Mouse (Mus musculus) CH12.LX (cell line): ENCODE data around the gene Tmem200c. TPM values are rescaled to one million over a fixed set of nuclear protein-coding genes. Genes with fewer than 3 reads are reported as not detected.

Source experiments
- DNase-seq: peaks from one replicate; pipeline ENCODE4 v3.0.0-alpha.2; 2013; ENCODE audit errors: extremely low read depth
- H3K27ac ChIP-seq: 2 replicates; pipeline ENCODE4 v1.5.1; 2012; ENCODE audit warnings: low read depth, mild to moderate bottlenecking, control low read depth, moderate library complexity; ENCODE audit not compliant: insufficient read depth
- H3K27me3 ChIP-seq: replicated peaks from 2 replicates; pipeline ENCODE3; 2012; ENCODE audit warnings: inconsistent platforms
- H3K36me3 ChIP-seq, 2 experiments: replicated peaks in 1 of 2; 2 replicates each; pipeline versions ENCODE3 to v1.6.1; 2012; ENCODE audit warnings: inconsistent platforms in 1 of 2, low read length in 1 of 2, mild to moderate bottlenecking in 1 of 2, mixed read lengths in 1 of 2, moderate library complexity in 1 of 2; ENCODE audit not compliant: control insufficient read depth in 1 of 2, insufficient read depth in 1 of 2
- H3K4me1 ChIP-seq, 2 experiments: 2 replicates each; pipeline ENCODE4 v1.6.1; 2012; ENCODE audit warnings: inconsistent platforms in 1 of 2, moderate library complexity in 1 of 2; ENCODE audit not compliant: insufficient read depth in 2 of 2, control insufficient read depth in 1 of 2
- H3K4me2 ChIP-seq: 2 replicates; pipeline ENCODE4 v1.6.1; 2012; ENCODE audit warnings: low read depth, mild to moderate bottlenecking, control low read depth; ENCODE audit not compliant: poor library complexity, insufficient read depth, severe bottlenecking
- H3K4me3 ChIP-seq, 3 experiments: fragments of 150-350 bp in 1 of 3; sonication (generic) in 1 of 3; replicated peaks in 1 of 3; 2 replicates each; pipeline versions ENCODE3 to v1.5.1; 2011 to 2012; ENCODE audit warnings: low read depth in 2 of 3, low read length in 2 of 3, mild to moderate bottlenecking in 2 of 3, moderate library complexity in 2 of 3, control low read depth in 1 of 3, improper control_type of control experiment in 1 of 3, inconsistent platforms in 1 of 3, mixed read lengths in 1 of 3; ENCODE audit not compliant: poor library complexity in 1 of 3
- H3K79me2 ChIP-seq: replicated peaks from 2 replicates; pipeline ENCODE4 v1.6.1; 2012; ENCODE audit warnings: mild to moderate bottlenecking, moderate library complexity; ENCODE audit not compliant: control insufficient read depth, poor library complexity, insufficient read depth, severe bottlenecking; ENCODE audit errors: extremely low read depth
- H3K9ac ChIP-seq: 2 replicates; pipeline ENCODE4 v1.6.1; 2012; ENCODE audit warnings: low read depth, mild to moderate bottlenecking, control low read depth, moderate library complexity; ENCODE audit not compliant: insufficient read depth
- H3K9me3 ChIP-seq: replicated peaks from 2 replicates; pipeline ENCODE3; 2012; ENCODE audit warnings: low read length, inconsistent platforms, mixed read lengths
- BHLHE40 ChIP-seq: IDR thresholded peaks from 2 replicates; pipeline ENCODE4 v1.6.1; 2011; ENCODE audit warnings: mild to moderate bottlenecking, low read depth, low read length, improper control_type of control experiment
- EP300 ChIP-seq: IDR thresholded peaks from 2 replicates; pipeline ENCODE4 v1.6.1; 2011; ENCODE audit warnings: low read length, improper control_type of control experiment
- GABPA ChIP-seq: IDR thresholded peaks from 2 replicates; pipeline ENCODE4 v1.6.1; 2012; ENCODE audit warnings: low read depth, low read length, improper control_type of control experiment, inconsistent platforms; ENCODE audit not compliant: insufficient replicate concordance
- IRF4 ChIP-seq: IDR thresholded peaks from 2 replicates; pipeline ENCODE4 v1.6.1; 2014; ENCODE audit warnings: low read depth, mild to moderate bottlenecking, inconsistent platforms, low read length, improper control_type of control experiment
- MAX ChIP-seq: IDR thresholded peaks from 2 replicates; pipeline ENCODE4 v1.6.1; 2011; ENCODE audit warnings: low read length, improper control_type of control experiment
- MAZ ChIP-seq: IDR thresholded peaks from 2 replicates; pipeline ENCODE4 v1.6.1; 2012; ENCODE audit warnings: low read depth, mild to moderate bottlenecking, inconsistent platforms, low read length, improper control_type of control experiment, moderate library complexity
- MEF2A ChIP-seq: IDR thresholded peaks from 2 replicates; pipeline ENCODE4 v1.6.1; 2014; ENCODE audit warnings: low read depth, mild to moderate bottlenecking, inconsistent platforms, low read length, improper control_type of control experiment, borderline replicate concordance
- MXI1 ChIP-seq: IDR thresholded peaks from 2 replicates; pipeline ENCODE4 v1.6.1; 2011; ENCODE audit warnings: mild to moderate bottlenecking, low read depth, low read length, improper control_type of control experiment
- NRF1 ChIP-seq: IDR thresholded peaks from 2 replicates; pipeline ENCODE4 v1.6.1; 2014; ENCODE audit warnings: low read depth, mild to moderate bottlenecking, inconsistent platforms, low read length, improper control_type of control experiment, moderate library complexity
- POLR2A ChIP-seq: IDR thresholded peaks from 2 replicates; pipeline ENCODE4 v1.6.1; 2011; ENCODE audit warnings: low read depth, mild to moderate bottlenecking, improper control_type of control experiment, low read length
- RAD21 ChIP-seq: IDR thresholded peaks from 2 replicates; pipeline ENCODE4 v1.6.1; 2011; ENCODE audit warnings: low read depth, mild to moderate bottlenecking, low read length, improper control_type of control experiment, moderate library complexity
- SMC3 ChIP-seq: IDR thresholded peaks from 2 replicates; pipeline ENCODE4 v1.6.1; 2011; ENCODE audit warnings: low read depth, low read length, improper control_type of control experiment
- dilution Hi-C: fragments of 300-500 bp; cut with MboI; formaldehyde crosslinking; loops from 2 replicates; pipeline ENCODE4 v1.14.3; 2020; ENCODE audit warnings: low sequenced_read_pairs; ENCODE audit not compliant: extremely low pct_unique_long_range_greater_than_20kb, extremely low pct_ligation_motif_present
- in situ Hi-C: fragments of 300-500 bp; cut with MboI; formaldehyde crosslinking; loops from 3 replicates; pipeline ENCODE4 v1.14.3; 2019; ENCODE audit warnings: low sequenced_read_pairs, low pct_ligation_motif_present, low pct_unique_long_range_greater_than_20kb, mixed read lengths
- polyA plus RNA-seq: library from polyadenylated mRNA; unstranded; fragments of >175 nt; gene quantifications from 2 replicates; pipeline ENCODE4 v1.2.1, GENCODE M21; 2012; ENCODE audit warnings: low read depth; ENCODE audit not compliant: insufficient read length
- total RNA-seq, 2 experiments: library from RNA; depleted of rRNA; stranded (reverse); fragments of 300-350 nt in 1 of 2; fragments of >200 nt in 1 of 2; gene quantifications; 2 replicates each; pipeline ENCODE4 v1.2.3; 2012 to 2014

Tmem200c gene
- total and polyA plus RNA-seq, 3 experiments = not detected

DNA sequence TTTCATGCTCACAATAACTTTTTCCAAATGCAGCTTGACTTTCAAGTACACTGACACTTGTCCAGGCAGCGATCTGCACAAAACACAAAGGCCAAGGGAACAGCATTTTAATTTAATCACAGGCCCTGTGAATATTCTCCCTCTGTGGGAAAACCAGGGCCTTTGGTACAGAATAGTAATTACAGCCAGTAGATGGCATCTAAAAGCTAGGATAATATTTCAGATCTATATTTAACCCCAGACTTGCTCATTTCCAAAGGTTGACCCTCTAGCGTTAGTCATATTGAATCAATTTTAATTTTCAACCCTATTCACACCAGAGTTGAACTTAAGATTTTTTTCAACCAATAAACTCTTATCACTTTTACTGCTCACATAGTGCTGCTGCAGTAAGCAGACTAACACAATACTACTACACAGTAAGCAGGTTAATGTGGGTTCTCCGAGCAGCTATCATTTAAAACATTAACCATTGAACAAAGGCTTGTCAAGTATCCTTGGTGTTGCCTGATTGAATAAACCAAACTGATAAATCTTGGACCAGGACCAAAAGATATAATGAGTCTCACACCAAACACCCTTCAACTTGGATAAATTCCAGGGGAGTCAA lies 57.2 kb downstream of the Tmem200c start:
- dilution Hi-C loops (no loop called here), in situ Hi-C loops (no loop called here)
- H3K36me3 ChIP-seq = no peaks in the 10 kb centered on the region
- no peak for DNase-seq
- no peaks in the 10 kb centered on the region for H3K27me3 ChIP-seq
- no peaks in the 10 kb centered on the region for H3K4me1 ChIP-seq
- H3K9me3 ChIP-seq = peaks cover 60% of the 10 kb centered on the region
- no peak overlapping the region for H3K27ac ChIP-seq
- no peak overlapping the region for H3K4me2 ChIP-seq
- no peaks in the 10 kb centered on the region for H3K79me2 ChIP-seq
- no peak for TF ChIP-seq MAZ
- no peak for TF ChIP-seq GABPA
- no peak for TF ChIP-seq POLR2A
- no peak for TF ChIP-seq MXI1
- TF ChIP-seq SMC3 = no peak
- H3K9ac ChIP-seq = no peak overlapping the region
- H3K4me3 ChIP-seq = no peak overlapping the region

DNA sequence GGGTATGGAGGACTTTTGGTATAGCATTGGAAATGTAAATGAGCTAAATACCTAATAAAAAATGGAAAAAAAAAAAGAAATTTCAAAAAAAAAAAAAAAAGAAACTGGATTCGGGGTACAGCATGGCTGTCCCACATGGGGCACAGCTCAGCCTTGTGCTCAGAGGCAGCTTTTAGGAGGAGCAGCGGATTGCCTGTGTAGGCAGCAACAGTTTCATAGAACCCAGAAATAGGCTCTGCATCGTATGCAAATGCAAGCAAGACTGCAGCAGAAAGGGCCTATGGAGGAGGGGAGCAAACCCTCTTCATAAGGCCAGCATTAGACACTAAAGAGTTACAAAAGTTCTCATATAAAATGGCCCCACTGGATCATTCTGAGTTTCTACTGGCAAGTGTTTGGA lies 64.2 kb downstream of the Tmem200c start:
- dilution Hi-C loops = no loop called here
- in situ Hi-C loops = no loop called here
- TF ChIP-seq MAX (no peak), MEF2A (no peak), BHLHE40 (no peak), RAD21 (no peak), NRF1 (no peak), IRF4 (no peak), EP300 (no peak)
- TF ChIP-seq, all 38 proteins: peak for 0
- no peaks in the 10 kb centered on the region for H3K79me2 ChIP-seq
- DNase-seq = no peak
- H3K4me1 ChIP-seq = no peaks in the 10 kb centered on the region
- H3K36me3 ChIP-seq = no peaks in the 10 kb centered on the region
- H3K4me3 ChIP-seq = no peak overlapping the region
- no peak overlapping the region for H3K27ac ChIP-seq
- no peak overlapping the region for H3K9ac ChIP-seq
- H3K9me3 ChIP-seq = peaks cover 54% of the 10 kb centered on the region
- H3K27me3 ChIP-seq = no peaks in the 10 kb centered on the region
- H3K4me2 ChIP-seq = no peak overlapping the region

Other genes starting within 250 kb of the Tmem200c start
- not detected in 2 replicates for gene Epb41l3, start 249.1 kb downstream of the Tmem200c start, total RNA-seq (2012; rRNA removed)
- not detected in 2 replicates for gene Epb41l3, start 249.1 kb downstream of the Tmem200c start, total RNA-seq (2014; rRNA removed)
- gene Epb41l3, start 249.1 kb downstream of the Tmem200c start, polyA plus RNA-seq = 0.29 TPM in 1 of 2 replicates, not detected in the other